Mouse (Mus musculus) megakaryocyte-erythroid progenitor cell, adult 5-6 weeks (primary cell): Measurements from ENCODE around the gene Psmd5. TPM values are rescaled to one million over a fixed set of nuclear protein-coding genes. Genes with fewer than 3 reads are reported as not detected.
A peak's percentile ranks its signal among the peaks of the same experiment; 100 is the strongest.
"Not testable (repeated sequence)": the region's sequence is repeated elsewhere in the genome, so short reads cannot be mapped to it uniquely, and the experiment has no call there.

Experiments used
- ATAC-seq: replicated peaks from 2 replicates; pipeline ENCODE4 v1.8.0; 2016; ENCODE audit warnings: mild to moderate bottlenecking, inconsistent platforms; ENCODE audit not compliant: severe bottlenecking, poor library complexity, low FRiP score, low TSS enrichment
- total RNA-seq, 2 experiments: library from RNA; stranded (forward) in 1 of 2; stranded (reverse) in 1 of 2; fragments of 200-1000, 215-1000 nt in 1 of 2; fragments of >200 nt in 1 of 2; fragmentation: Nextera tagmentation in 1 of 2; gene quantifications; 2 replicates each; pipeline ENCODE4 v1.2.3; 2014 to 2017

The Psmd5 gene
- total RNA-seq, 2 experiments from 2014 or later = 42.0 to 103 TPM

DNA sequence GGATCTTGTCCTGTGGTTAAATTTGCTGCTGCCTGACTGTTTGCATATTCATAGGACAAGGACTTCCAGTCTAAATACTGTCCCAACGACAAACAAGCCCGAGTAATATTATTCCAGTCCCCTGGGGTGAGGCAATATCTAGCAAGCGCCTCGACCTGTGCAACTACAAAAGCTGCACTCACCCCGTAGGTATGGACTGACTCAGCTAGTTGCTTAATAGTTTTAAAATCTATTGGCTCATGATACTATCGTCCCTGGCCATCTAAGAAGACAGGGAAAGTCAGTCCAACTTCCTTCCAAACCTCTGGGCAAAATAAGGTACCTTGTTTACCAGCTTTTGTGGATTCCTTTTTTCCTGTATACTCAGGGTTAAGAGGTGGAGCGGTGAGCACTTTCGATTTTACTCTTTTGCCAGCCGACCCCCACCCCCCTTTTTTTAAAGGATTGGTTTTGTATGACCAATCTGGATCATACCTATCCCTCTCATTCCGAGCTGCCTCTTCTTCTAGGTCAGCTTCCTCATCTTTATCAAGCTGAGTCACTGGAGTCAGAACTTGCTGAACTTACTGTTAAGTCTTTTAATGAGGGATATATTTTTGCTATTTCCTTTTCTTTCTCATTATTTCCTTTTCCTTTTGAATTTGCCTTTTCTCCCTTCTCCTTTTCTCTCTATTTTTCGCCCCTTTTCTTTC lies 41.9 kb downstream of the Psmd5 start, which contains the start of gene Gm34653:
Gene Gm34653 (plus strand): TSS at position 242 of the 692 bp plus-strand sequence.
- not testable (repeated sequence) for ATAC-seq

DNA sequence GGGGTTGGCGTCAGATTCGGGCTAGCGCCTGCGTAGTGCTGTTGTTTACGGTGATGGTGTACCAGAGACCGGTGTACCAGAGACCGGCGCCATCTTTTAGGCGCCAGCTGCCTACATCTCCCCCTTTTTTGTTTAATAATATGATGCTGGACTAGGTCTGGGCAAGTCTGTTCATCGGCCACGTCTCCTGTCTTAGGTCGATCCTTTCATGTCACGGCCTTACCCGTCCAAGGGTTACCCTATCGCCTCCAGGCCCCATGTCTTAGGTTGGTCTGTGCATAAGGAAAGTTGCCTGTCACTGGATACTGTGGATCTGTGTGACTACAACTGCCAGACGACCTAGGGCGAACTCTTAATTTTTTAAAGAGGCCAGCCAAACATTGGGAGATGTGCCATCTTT lies 44.7 kb downstream of the Psmd5 start:
- not testable (repeated sequence) for ATAC-seq

DNA sequence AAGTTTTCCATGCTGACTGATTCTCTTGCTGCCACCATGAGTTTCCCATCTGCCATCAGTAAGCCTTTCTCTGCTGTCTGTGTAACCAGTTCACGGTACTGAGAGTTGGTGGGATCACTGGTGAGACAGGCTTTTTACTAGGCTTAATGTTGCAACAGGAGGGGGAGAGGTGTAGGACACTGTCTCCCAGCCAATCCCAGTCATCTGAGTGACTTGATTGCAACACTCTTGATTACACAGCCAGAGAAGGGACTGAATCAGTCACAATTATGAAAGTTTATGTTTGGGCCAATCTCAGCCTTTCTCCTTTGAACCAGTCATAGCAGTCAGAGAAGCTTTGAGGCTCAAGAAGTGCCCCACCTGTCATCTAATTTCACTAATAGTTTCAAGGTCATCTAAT lies 46.7 kb downstream of the Psmd5 start:
- no peak for ATAC-seq

DNA sequence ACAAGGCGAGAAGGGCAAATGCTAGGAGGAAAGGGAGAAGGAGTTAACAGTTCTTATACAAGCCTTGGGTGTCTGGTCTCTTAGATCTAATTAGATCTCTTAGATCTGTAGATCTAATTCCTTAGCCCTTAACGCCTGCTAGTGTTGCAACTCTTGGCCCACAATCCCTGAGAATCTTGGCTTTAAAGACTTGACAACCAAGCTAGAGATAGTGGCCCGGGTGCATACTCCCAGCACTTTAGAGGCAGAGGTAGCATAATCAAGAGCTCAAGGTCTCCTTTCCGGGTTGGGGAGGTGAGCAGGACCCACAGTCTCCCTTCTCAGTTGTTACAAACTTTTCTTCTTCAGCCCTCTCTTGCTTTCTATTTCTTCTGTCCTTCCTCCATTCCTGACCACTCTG lies 47.2 kb downstream of the Psmd5 start:
- ATAC-seq = no peak

DNA sequence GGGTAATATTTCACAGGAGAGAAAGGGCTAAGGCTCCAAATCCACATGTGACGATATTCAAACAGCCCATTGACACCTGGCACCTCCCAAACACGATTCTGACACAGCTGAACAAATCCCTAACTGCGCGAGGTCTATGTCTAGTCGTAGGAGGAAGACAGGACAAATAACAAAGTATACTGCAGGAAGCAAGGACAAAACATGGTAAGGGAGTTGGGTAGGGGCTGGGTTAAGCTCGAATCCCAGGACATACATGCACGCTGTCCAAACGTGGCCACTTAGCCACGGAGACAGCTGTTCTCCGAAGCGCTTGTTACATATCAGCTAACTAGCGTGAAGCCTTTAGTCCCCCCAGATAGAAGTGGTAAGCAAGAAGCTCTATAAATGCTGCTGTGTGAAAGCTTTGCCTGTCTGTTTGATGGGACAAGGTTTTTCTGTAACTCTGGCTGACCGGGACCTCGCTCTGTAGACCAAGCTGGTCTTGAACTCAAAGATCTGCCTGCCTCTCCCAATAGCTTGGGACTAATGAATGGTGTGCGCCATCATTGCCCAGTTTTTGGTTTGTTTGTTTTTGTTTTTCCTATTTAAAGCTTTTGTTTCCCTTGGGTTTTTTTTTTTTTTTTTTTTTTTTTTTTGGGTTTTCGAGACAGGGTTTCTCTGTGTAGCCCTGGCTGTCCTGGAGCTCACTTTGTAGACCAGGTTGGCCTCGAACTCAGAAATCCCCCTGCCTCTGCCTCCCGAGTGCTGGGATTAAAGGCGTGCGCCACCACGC lies 48.1 kb downstream of the Psmd5 start:
- peak; percentile 48 for ATAC-seq

DNA sequence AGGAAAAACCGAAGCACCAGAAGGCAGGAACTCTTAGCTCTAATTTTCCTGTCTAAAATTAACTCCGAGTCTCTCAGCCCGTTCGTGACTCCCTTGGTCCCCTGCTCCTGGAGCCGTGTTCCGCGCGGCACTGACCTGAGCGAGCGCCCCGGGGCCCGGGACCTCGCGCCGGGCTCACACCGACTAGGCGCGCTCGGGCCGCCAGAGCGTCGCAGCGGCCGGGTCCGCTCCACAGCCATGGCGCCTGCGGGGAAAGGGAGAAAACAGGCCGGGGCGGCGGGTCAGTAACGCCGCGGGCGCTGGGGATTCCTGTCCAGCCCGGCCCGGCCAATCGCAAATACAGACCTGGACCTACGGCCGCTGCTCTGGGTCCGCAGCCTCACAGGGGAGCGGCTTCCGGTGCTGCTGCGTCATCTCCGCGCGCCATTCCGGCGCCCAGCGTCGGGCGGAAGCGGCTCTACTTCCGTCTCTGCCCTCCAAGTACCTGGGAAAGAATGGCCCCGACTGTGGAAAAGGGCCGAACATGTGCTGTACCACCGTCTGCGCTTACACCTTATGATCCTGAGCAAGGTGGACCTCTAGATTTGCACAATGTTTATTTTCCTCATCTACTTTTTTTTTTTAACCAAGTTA lies 48.8 kb downstream of the Psmd5 start, which contains the start of gene Fbxw2:
Gene Fbxw2 (minus strand): TSS at position 485 of the 633 bp plus-strand sequence.
- ATAC-seq = peak; percentile 96

DNA sequence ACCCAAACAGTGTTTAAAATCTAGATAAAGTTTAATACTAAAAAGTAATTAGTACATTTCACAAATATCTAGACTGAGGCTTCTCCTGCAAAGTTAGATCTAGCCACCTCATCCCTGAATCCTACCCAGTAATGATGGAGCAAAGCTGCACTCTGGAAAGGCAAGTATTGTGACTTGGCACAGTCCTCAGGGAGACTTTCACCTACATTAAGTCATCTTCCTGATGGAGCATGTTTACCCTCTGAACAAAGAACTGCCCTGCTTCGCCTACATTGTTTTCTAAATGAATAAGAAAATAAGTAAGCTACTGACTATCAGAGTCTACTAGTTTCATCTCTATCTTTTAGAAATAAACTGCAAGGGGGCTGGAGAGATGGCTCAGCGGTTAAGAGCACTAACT lies 56.3 kb downstream of the Psmd5 start:
- ATAC-seq = no peak

DNA sequence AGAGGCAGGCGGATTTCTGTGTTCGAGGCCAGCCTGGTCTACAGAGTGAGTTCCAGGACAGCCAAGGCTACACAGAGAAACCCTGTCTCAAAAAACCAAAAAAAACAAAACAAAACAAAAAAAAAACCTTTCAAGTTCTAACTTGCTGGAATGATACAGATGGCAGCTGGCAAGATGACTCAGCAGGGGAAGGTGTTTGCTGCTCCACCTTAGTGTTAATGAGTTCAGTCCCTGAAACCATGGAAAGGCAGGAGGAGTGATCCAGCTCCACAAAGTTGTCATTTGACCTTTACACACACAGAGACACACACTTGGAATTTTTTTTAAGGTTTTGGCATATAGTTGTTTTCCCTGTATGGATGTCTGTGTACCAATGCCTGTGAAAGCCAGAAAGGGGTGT lies 58.9 kb downstream of the Psmd5 start:
- ATAC-seq = not testable (repeated sequence)

DNA sequence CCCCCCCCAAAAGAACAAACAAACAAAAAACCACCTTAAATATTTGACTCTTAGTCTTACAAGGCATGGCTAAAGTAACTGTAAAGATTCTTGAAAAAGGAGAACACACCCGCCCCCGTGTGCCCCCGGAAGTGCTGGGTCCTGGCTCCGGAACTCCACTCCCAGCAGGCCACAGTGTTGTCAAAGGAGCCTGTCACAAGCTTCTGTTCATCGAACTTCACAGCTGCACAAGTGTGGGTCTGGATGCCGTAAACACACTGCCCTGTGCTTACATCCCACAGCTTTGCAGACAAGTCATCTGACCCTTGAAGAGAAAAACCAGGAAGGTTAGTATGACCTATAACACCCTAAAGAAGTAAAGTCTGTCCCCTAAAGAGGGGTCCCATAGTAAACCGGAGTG lies 62.1 kb downstream of the Psmd5 start:
- no peak for ATAC-seq

DNA sequence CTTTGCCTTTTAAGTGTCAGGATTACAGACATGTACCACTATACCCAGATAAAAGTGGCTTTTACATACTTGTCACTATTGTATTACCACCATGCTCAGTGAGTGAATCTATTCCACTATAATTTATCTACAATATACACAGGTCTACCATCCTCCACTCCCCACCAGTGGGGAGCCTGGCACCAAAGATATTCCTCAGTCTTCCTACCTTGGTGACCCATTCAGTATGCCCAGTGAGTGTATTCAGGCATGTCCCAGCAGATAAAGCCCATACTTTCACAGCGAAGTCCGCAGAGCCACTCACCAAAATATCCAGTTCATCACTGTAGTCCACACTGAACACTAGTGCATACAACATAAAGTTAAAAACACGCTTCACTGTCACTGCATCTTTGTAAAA lies 64.0 kb downstream of the Psmd5 start:
- ATAC-seq = peak; percentile 79

DNA sequence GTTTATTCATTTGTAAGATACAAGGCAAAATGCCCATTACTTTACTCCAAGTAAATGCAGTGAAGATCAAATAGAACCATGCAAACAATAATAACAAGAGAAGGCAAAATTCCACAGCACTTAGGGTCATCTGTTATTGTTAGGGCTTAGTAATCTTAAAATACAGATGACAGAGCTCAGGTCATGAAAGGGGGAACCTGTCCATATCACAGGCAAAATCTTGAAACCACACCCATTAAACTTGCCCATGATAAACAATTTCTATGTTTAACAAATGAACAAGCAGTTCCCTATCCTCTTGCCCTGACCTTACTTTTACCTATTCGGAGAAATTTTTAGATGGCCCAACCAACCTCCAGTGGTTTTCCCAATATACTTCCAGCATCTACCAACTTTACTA lies 65.2 kb downstream of the Psmd5 start:
- no peak for ATAC-seq

DNA sequence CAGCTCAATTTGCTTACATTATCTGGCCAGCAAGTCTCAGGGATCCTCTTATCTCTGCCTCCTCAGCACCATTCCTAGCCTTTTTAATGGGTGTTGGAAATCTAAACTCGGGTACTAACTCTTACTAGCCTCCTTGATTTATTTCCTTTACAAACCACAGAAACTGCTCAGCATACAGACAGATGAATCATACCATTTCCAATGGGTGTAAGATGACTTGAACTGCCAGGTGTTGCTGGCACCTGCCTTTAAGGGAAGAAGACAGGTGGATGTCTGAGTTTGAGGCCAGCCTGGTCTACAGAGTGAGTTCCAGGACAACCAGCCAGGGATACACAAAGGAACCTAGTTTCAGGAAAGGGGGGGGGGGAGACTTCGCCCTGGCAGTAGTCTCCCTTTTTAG lies 66.7 kb downstream of the Psmd5 start:
- ATAC-seq = no peak

DNA sequence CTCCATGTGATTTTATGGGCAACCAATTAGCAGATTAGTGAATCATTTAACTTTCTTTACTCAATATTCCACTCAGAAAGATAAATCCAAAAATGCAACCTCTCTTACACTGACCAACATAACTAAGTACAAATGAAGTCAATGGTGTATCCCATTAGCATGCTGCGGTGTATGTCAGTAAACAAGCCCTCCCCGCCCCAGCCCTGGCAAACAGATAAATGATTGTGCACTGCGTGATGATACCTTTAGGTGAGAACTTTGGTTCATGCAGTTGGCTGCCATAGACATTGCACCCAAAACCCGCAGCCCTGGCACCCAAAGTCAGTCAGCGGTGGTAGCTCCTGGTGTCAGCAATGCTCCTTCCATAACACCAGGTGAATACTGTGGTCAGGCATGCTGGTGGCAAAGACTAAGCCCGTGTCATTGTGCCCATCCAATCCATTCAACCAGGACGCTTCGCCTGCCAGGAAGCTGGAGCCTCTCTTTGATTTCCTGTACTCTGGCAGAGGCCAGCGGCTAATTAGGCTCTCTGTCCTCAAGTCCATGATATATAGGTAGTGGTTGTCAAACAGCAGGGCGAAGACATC lies 69.3 kb downstream of the Psmd5 start:
- ATAC-seq = no peak

DNA sequence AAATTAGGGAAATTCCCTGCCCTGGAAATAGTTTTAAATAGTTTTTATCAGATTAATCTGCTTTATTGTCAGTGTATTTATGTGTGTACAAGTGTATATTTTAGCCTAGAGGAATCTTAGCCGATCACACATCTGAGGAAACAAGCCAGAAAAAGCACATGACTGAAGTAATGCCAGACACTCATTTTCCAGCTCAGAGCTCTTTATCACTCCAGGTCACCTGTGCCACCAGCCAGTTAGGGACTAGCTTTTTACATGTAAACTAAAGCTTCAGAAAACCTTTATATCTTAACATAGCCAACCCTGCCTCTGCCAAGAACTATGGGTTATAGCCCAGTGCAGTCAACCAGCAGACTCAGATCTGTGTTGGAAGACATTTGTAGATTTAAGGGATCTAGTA lies 70.0 kb downstream of the Psmd5 start:
- ATAC-seq = peak; percentile 69

DNA sequence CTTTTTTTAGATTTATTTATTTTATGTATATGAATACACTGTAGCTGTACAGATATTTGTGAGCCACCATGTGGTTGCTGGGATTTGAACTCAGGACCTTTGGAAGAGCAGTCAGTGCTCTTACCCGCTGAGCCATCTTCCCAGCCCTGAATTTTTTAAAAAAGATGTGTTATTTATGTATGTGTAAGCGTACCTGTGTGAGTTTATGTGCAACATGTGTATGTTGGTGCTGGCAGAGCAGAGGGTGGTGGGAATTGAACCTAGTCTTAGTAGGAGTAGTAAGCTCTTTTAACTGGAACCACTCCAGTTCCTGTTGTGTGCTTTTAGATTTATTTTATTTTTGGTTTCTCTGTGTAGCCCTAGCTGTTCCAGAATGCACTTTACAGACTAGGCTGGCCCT lies 70.6 kb downstream of the Psmd5 start:
- ATAC-seq = no peak

DNA sequence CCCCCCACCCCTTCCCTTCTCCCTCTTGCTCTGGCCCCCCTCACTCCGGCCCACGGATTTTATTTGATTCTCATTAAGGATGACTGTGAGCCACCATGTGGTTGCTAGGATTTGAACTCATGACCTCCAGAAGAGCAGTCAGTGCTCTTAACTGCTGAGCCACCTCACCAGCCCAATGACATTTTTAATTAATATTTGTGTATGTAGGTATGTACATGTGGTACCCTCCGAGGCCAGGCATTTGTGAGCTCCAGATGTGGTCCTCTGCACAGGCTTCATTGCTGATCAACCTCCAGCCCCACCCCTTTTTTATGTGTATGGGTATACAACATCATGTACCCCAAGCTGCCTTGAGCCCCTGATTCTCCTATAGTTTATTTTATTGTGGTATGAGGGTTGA lies 71.0 kb downstream of the Psmd5 start:
- ATAC-seq = no peak

DNA sequence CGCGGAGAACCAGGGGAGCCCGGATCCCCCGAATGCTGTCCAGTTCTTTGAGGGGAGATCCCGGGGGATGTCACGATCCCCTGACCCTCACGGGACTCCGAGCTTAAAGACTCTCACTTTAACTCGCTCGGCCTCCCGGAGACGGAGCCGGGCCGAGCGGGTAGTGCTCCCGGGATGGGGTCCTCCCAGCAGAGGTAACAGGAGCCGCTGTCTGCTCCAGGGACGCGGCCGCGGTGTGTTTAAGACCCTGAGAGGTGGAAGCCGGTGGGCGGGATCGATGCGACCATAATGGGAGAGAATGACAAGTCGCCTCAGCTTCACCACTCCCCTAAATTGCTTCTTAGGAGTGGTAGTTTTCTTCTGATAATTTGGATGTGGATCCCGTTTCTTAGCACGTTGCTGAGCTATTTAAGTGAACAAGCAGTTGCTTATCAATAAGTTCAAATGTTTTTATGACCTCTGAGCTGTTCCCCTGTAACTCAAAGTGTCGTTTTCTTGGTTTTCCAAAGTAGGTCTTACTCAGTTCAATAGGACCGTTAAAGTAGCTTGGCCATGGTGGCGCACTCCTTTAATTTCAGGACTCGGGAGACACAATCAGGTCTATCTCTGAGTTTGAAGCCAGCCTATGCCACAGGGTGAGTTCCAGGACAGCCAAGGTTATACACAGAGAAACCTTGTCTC lies 72.1 kb downstream of the Psmd5 start:
- ATAC-seq = peak; percentile 46

DNA sequence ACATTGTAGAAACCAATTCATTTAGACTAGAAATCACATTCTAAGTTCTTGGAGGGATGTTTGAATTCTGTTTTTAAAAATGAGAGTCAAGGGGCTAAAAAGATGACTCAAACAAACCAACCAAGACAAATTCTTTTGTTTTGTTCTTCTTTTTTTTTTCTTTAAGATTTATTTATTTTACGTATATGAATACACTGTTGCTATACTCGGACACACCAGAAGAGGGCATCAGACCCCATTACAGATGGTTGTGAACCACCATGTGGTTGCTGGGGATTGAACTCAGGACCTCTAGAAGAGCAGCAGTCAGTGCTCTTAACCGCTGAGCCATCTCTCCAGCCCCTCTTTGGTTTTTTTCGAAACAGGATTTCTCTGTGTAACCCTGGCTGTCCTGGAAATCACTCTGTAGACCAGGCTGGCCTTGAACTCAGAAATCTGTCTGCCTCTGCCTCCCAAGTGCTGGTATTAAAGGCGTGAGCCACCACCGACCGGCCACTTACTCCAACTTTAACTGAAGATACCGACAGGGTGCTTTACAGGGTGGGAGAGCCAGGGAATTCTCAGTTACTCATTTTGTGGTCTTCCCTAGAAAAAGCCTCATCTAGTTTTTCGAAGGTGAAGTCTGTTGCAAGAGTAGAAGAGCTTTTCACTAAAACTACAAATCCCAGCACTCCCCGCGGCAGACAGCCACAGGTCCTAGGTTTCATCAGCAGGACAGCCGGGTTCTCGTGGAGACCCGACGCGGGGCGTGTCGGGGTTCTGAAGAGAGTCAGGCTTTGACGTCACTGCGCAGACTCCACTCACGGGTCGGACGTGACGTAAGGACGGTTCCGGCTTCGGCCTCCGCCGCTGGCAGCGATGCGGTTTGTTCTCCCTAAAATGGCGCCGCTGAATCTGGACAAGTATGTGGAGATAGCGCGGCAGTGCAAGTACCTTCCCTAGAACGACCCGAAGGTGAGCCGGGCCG lies 73.0 kb downstream of the Psmd5 start:
- ATAC-seq = peak; percentile 84
